Mouse (Mus musculus) right cerebral cortex, adult 18-20 months (tissue): Measurements from ENCODE around the gene Dok5.
A peak's percentile ranks its signal among the peaks of the same experiment; 100 is the strongest.

Source experiments
- DNase-seq: peaks from one replicate; pipeline ENCODE4 v3.0.0; 2022; ENCODE audit warnings: mixed read lengths

Gene Dok5

GRCm38 (mm10) chr2:170864043-170864442 is 132.4 kb downstream of the Dok5 start:
- no peak for DNase-seq

- DNase-seq: peak; percentile 34
Measured at GRCm38 (mm10) chr2:170864820-170865219, 133.2 kb downstream of the Dok5 start.

- no peak for DNase-seq
Measured at GRCm38 (mm10) chr2:170870566-170870965, 139.0 kb downstream of the Dok5 start.

GRCm38 (mm10) chr2:170871469-170871868 is 139.9 kb downstream of the Dok5 start:
- peak; percentile 50 for DNase-seq

- DNase-seq: peak; percentile 69
Measured at GRCm38 (mm10) chr2:170873382-170873781, 141.8 kb downstream of the Dok5 start.

GRCm38 (mm10) chr2:170877515-170877914 is 145.9 kb downstream of the Dok5 start:
- peak; percentile 83 for DNase-seq

GRCm38 (mm10) chr2:170877936-170878335 is 146.3 kb downstream of the Dok5 start:
- DNase-seq: no peak

- no peak for DNase-seq
Measured at GRCm38 (mm10) chr2:170884209-170884801, 152.7 kb downstream of the Dok5 start.

GRCm38 (mm10) chr2:170887984-170888383 is 156.4 kb downstream of the Dok5 start:
- DNase-seq: no peak

GRCm38 (mm10) chr2:170895096-170895495 is 163.5 kb downstream of the Dok5 start:
- peak; percentile 25 for DNase-seq

GRCm38 (mm10) chr2:170902204-170903028 is 170.8 kb downstream of the Dok5 start:
- DNase-seq: no peak

GRCm38 (mm10) chr2:170903029-170903306 is 171.4 kb downstream of the Dok5 start:
- DNase-seq: no peak

- DNase-seq: no peak
Measured at GRCm38 (mm10) chr2:170903367-170903766, 171.8 kb downstream of the Dok5 start.

- DNase-seq: peak; percentile 16
Measured at GRCm38 (mm10) chr2:170912589-170913223, 181.1 kb downstream of the Dok5 start.

- no peak for DNase-seq
Measured at GRCm38 (mm10) chr2:170913863-170914262, 182.3 kb downstream of the Dok5 start.

- DNase-seq: no peak
Measured at GRCm38 (mm10) chr2:170915646-170916045, 184.0 kb downstream of the Dok5 start.

GRCm38 (mm10) chr2:170922260-170922659 is 190.7 kb downstream of the Dok5 start:
- no peak for DNase-seq

- no peak for DNase-seq
Measured at GRCm38 (mm10) chr2:170924131-170924530, 192.5 kb downstream of the Dok5 start.

- no peak for DNase-seq
Measured at GRCm38 (mm10) chr2:170926237-170926636, 194.6 kb downstream of the Dok5 start.
